Mouse (Mus musculus) midbrain, postnatal 0 days (tissue): Measurements from ENCODE around the gene Hlcs. TPM values are rescaled to one million over a fixed set of nuclear protein-coding genes. Genes with fewer than 3 reads are reported as not detected.

Experiments used
- ATAC-seq: fragments of 200-750 bp; cut with Nextera tagmentation; 2 replicates; pipeline ENCODE4 v1.8.0; 2017; ENCODE audit warnings: moderate number of reproducible peaks, mild to moderate bottlenecking, moderate TSS enrichment, moderate library complexity; ENCODE audit not compliant: low FRiP score
- DNase-seq: peaks from one replicate; pipeline ENCODE4 v3.0.0-alpha.2; 2015; ENCODE audit warnings: low spot score
- H3K27ac ChIP-seq: fragments of 300-500 bp; sonication (generic); 2 replicates; pipeline ENCODE4 v1.5.1; 2014; ENCODE audit warnings: low read depth, mild to moderate bottlenecking, low read length, mixed read lengths
- H3K27me3 ChIP-seq: fragments of 300-500 bp; sonication (generic); 2 replicates; pipeline ENCODE4 v1.6.1; 2014; ENCODE audit warnings: low read length, control low read depth, mixed read lengths; ENCODE audit not compliant: insufficient read depth
- H3K36me3 ChIP-seq: fragments of 300-500 bp; sonication (generic); 2 replicates; pipeline ENCODE4 v1.6.1; 2014; ENCODE audit warnings: low read length, control low read depth, mixed read lengths; ENCODE audit not compliant: insufficient read depth
- H3K4me1 ChIP-seq: fragments of 300-500 bp; sonication (generic); 2 replicates; pipeline ENCODE4 v1.6.1; 2014; ENCODE audit warnings: mild to moderate bottlenecking, control low read depth, antibody characterized with exemption, low read length, mixed read lengths; ENCODE audit not compliant: insufficient read depth
- H3K4me2 ChIP-seq: fragments of 300-500 bp; sonication (generic); 2 replicates; pipeline ENCODE4 v1.6.1; 2014; ENCODE audit warnings: low read depth, mild to moderate bottlenecking, low read length, mixed read lengths; ENCODE audit not compliant: poor library complexity, severe bottlenecking
- H3K4me3 ChIP-seq: fragments of 300-500 bp; sonication (generic); 2 replicates; pipeline ENCODE4 v1.5.1; 2014; ENCODE audit warnings: low read depth, mild to moderate bottlenecking, low read length, moderate library complexity
- H3K9ac ChIP-seq: fragments of 300-500 bp; sonication (generic); replicated peaks from 2 replicates; pipeline ENCODE4 v1.6.1; 2014; ENCODE audit warnings: mild to moderate bottlenecking, low read length, moderate library complexity, mixed read lengths; ENCODE audit not compliant: poor library complexity, severe bottlenecking
- H3K9me3 ChIP-seq: fragments of 300-500 bp; sonication (generic); 2 replicates; pipeline ENCODE4 v1.6.1; 2016; ENCODE audit warnings: low read length, control low read depth
- CTCF ChIP-seq: IDR thresholded peaks from 2 replicates; pipeline ENCODE4 v1.5.1; 2016; ENCODE audit warnings: antibody characterized with exemption, mild to moderate bottlenecking
- WGBS: fragments of 180-500 bp; shearing (Covaris S2); extraction: QIAGEN DNeasy Blood & Tissue Kit; methylation state at CpG from one replicate; pipeline ENCODE4 v1.1.7; 2014; 5-methylcytosine and 5-hydroxymethylcytosine counted together
- polyA plus RNA-seq: library from polyadenylated mRNA; unstranded; fragments of >200 nt; fragmentation: Nextera tagmentation; extraction: Ambion mirVana; gene quantifications from 2 replicates; pipeline ENCODE4 v1.2.1, GENCODE M21; 2015
- total RNA-seq: library from RNA; depleted of rRNA; stranded (reverse); fragments of >200 nt; gene quantifications from 2 replicates; pipeline ENCODE4 v1.2.3, GENCODE M21; 2014

The Hlcs gene
- total and polyA plus RNA-seq, 2 experiments from 2014 or later = 7.8 to 10.0 TPM

DNA sequence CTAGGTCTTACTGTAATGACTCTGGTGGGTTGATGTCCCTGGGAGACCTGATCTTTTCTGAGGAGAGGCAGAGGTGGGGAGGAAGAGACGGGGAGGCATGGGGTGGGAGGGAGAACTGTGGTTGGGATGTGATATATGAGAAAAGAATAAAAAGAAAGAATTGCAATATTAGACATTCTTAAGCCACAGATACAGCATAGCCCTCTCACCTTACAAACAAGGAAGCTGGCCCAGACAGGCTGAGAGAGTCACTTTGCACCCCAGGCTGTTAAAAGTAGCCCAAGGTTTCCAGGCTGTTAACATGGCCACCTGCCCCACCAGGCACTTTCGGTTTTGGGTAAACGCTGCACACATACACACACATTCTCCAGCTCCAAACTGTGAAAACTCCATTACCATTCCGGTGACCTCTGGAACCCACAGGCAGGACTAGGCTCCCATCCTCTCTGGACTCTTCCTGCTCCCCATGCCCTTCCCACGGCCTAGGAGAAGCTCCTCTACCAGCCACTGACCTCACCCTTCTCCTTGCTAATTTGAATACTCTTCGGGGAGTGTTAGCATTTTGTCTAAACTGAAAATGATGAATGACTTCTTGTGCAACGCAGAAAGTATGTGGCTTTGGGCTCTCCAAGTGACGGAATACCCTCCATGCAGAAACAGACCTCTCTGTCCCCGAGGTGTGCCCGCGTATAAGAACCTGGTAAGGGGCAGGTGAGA lies 90.6 kb downstream of the Hlcs start:
- Histone ChIP-seq H3K9ac (no peak overlapping the region), H3K9me3 (no peaks in the 10 kb centered on the region), H3K36me3 (no peaks in the 10 kb centered on the region), H3K4me2 (no peak overlapping the region), H3K27ac (no peak overlapping the region), H3K27me3 (peaks cover 4% of the 10 kb centered on the region), H3K4me1 (no peaks in the 10 kb centered on the region), H3K4me3 (no peak overlapping the region)
- TF ChIP-seq CTCF = no peak
- no peak for ATAC-seq
- WGBS = 91% methylated on average over 11 of the region's 11 CpGs
- DNase-seq = no peak

- ATAC-seq = no peak
- Histone ChIP-seq H3K4me2 (no peak overlapping the region), H3K27me3 (no peaks in the 10 kb centered on the region), H3K36me3 (no peaks in the 10 kb centered on the region), H3K27ac (no peak overlapping the region), H3K4me1 (no peaks in the 10 kb centered on the region), H3K9ac (no peak overlapping the region), H3K4me3 (no peak overlapping the region), H3K9me3 (0 out of 2 replicates have a peak, but pooled peaks cover 5% of the 10 kb centered on the region)
- DNase-seq = no peak
- no peak for TF ChIP-seq CTCF
- 90% methylated on average over 15 of the region's 15 CpGs for WGBS
Measured at GRCm38 (mm10) chr16:94210689-94211357, 102.5 kb downstream of the Hlcs start.

DNA sequence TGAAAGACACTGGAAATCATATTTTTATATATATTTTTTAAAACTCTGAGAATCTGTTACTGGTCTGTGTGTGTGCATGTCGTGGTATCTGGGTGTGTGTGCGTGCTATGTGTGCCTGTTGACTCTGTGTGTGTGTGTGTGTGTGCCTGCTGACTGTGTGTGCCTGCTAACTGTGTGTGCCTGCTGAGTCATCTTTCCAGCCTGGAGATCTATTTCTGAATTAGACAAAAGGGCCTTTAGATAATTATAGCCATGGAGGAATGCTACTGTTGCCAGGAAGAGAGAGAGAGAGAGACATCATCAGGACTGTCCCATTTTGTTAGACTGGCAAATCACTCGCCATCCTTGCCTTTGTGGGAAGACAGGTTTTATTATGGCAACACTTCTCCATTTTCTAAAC lies 103.7 kb downstream of the Hlcs start:
- no peak overlapping the region for H3K4me3 ChIP-seq
- H3K27ac ChIP-seq = no peak overlapping the region
- TF ChIP-seq CTCF = no peak
- H3K9me3 ChIP-seq = 0 out of 2 replicates have a peak, but pooled peaks cover 5% of the 10 kb centered on the region
- H3K4me1 ChIP-seq = no peaks in the 10 kb centered on the region
- H3K4me2 ChIP-seq = no peak overlapping the region
- no peak for DNase-seq
- no peaks in the 10 kb centered on the region for H3K36me3 ChIP-seq
- WGBS = 75% methylated on average over 3 of the region's 3 CpGs
- no peak overlapping the region for H3K9ac ChIP-seq
- no peak for ATAC-seq
- H3K27me3 ChIP-seq = no peaks in the 10 kb centered on the region

- no peak overlapping the region for H3K9ac ChIP-seq
- H3K36me3 ChIP-seq = no peaks in the 10 kb centered on the region
- ATAC-seq = no peak
- WGBS = 71% methylated on average over 10 of the region's 10 CpGs
- H3K27me3 ChIP-seq = no peaks in the 10 kb centered on the region
- 0 out of 2 replicates have a peak, but pooled peaks cover 5% of the 10 kb centered on the region for H3K9me3 ChIP-seq
- H3K4me2 ChIP-seq = no peak overlapping the region
- TF ChIP-seq CTCF = no peak
- no peak for DNase-seq
- no peak overlapping the region for H3K4me3 ChIP-seq
- H3K4me1 ChIP-seq = no peaks in the 10 kb centered on the region
- no peak overlapping the region for H3K27ac ChIP-seq
Measured at GRCm38 (mm10) chr16:94208826-94209225, 104.5 kb downstream of the Hlcs start.

GRCm38 (mm10) chr16:94208152-94208551 lies 105.2 kb downstream of the Hlcs start:
- Histone ChIP-seq H3K9me3 (0 out of 2 replicates have a peak, but pooled peaks cover 4% of the 10 kb centered on the region), H3K36me3 (no peaks in the 10 kb centered on the region), H3K27ac (no peak overlapping the region), H3K27me3 (no peaks in the 10 kb centered on the region), H3K4me3 (no peak overlapping the region), H3K4me2 (no peak overlapping the region), H3K9ac (no peak overlapping the region), H3K4me1 (no peaks in the 10 kb centered on the region)
- DNase-seq = no peak
- no peak for ATAC-seq
- WGBS = 91% methylated on average over 6 of the region's 6 CpGs
- no peak for TF ChIP-seq CTCF
